Mouse (Mus musculus) MEL (cell line): ENCODE data around the gene Hs3st6. TPM values are rescaled to one million over a fixed set of nuclear protein-coding genes. Genes with fewer than 3 reads are reported as not detected.
A peak's percentile ranks its signal among the peaks of the same experiment; 100 is the strongest.

Experiments
- DNase-seq: peaks from one replicate; pipeline ENCODE4 v3.0.0; 2011; ENCODE audit warnings: low read depth, low spot score
- H3K27ac ChIP-seq: 2 replicates; pipeline ENCODE4 v1.5.1; 2012; ENCODE audit warnings: low read depth, mild to moderate bottlenecking, control low read depth, low read length, moderate library complexity; ENCODE audit not compliant: control insufficient read depth
- H3K27me3 ChIP-seq, 2 experiments: fragments of 150-350 bp in 1 of 2; sonication (generic) in 1 of 2; 2 replicates each; pipeline ENCODE4 v1.6.1; 2012; ENCODE audit warnings: low read length in 2 of 2, mild to moderate bottlenecking in 2 of 2, improper control_type of control experiment in 1 of 2, moderate library complexity in 1 of 2; ENCODE audit not compliant: insufficient read depth in 2 of 2, control insufficient read depth in 1 of 2
- H3K36me3 ChIP-seq, 2 experiments: 2 replicates each; pipeline ENCODE4 v1.6.1; 2012 to 2014; ENCODE audit warnings: low read length in 2 of 2, improper control_type of control experiment in 1 of 2, inconsistent platforms in 1 of 2, mild to moderate bottlenecking in 1 of 2; ENCODE audit not compliant: insufficient read depth in 2 of 2, control insufficient read depth in 1 of 2
- H3K4me1 ChIP-seq, 2 experiments: fragments of 150-350 bp in 1 of 2; sonication (generic) in 1 of 2; 2 replicates each; pipeline ENCODE4 v1.6.1; 2012; ENCODE audit warnings: low read length in 2 of 2, improper control_type of control experiment in 1 of 2, mild to moderate bottlenecking in 1 of 2; ENCODE audit not compliant: insufficient read depth in 2 of 2, control insufficient read depth in 1 of 2
- H3K4me3 ChIP-seq, 2 experiments: fragments of 150-350 bp in 1 of 2; sonication (generic) in 1 of 2; 2 replicates each; pipeline ENCODE4 v1.5.1; 2012; ENCODE audit warnings: low read depth in 2 of 2, low read length in 2 of 2, mild to moderate bottlenecking in 2 of 2, moderate library complexity in 2 of 2, control low read depth in 1 of 2, improper control_type of control experiment in 1 of 2; ENCODE audit not compliant: control insufficient read depth in 1 of 2, insufficient read depth in 1 of 2
- H3K79me2 ChIP-seq: 2 replicates; pipeline ENCODE4 v1.6.1; 2012; ENCODE audit warnings: mild to moderate bottlenecking, low read length, moderate library complexity; ENCODE audit not compliant: control insufficient read depth, poor library complexity, insufficient read depth
- H3K9ac ChIP-seq: 2 replicates; pipeline ENCODE4 v1.6.1; 2012; ENCODE audit warnings: low read depth, mild to moderate bottlenecking, control low read depth, low read length, moderate library complexity; ENCODE audit not compliant: control insufficient read depth, poor library complexity, severe bottlenecking
- H3K9me3 ChIP-seq: fragments of 150-350 bp; sonication (generic); replicated peaks from 2 replicates; pipeline ENCODE4 v1.6.1; 2012; ENCODE audit warnings: mild to moderate bottlenecking, low read length, improper control_type of control experiment, moderate library complexity; ENCODE audit not compliant: insufficient read depth
- BHLHE40 ChIP-seq: IDR thresholded peaks from 2 replicates; pipeline ENCODE4 v1.6.1; 2012; ENCODE audit warnings: low read depth, mild to moderate bottlenecking, inconsistent platforms, low read length, improper control_type of control experiment, borderline replicate concordance
- CTCF ChIP-seq, 3 experiments: IDR thresholded peaks in 2 of 3; conservative IDR thresholded peaks in 1 of 3; 2 replicates each; pipeline ENCODE4 v1.5.1; 2011 to 2012; ENCODE audit warnings: low read length in 3 of 3, low read depth in 2 of 3, mild to moderate bottlenecking in 2 of 3, improper control_type of control experiment in 1 of 3, inconsistent platforms in 1 of 3, mixed read lengths in 1 of 3, moderate library complexity in 1 of 3; ENCODE audit not compliant: control insufficient read depth in 1 of 3, insufficient read depth in 1 of 3, poor library complexity in 1 of 3, severe bottlenecking in 1 of 3
- ELF1 ChIP-seq: IDR thresholded peaks from 2 replicates; pipeline ENCODE4 v1.6.1; 2014; ENCODE audit warnings: low read depth, mild to moderate bottlenecking, inconsistent platforms, low read length, improper control_type of control experiment, moderate library complexity
- EP300 ChIP-seq, 2 experiments: IDR thresholded peaks; 2 replicates each; pipeline ENCODE4 v1.6.1; 2011; ENCODE audit warnings: improper control_type of control experiment in 2 of 2, low read length in 2 of 2, low read depth in 1 of 2, mild to moderate bottlenecking in 1 of 2
- ETS1 ChIP-seq: IDR thresholded peaks from 2 replicates; pipeline ENCODE4 v1.6.1; 2012; ENCODE audit warnings: low read depth, mild to moderate bottlenecking, inconsistent platforms, low read length, improper control_type of control experiment, moderate library complexity
- GABPA ChIP-seq: IDR thresholded peaks from 2 replicates; pipeline ENCODE4 v1.6.1; 2012; ENCODE audit warnings: low read depth, mild to moderate bottlenecking, inconsistent platforms, low read length, improper control_type of control experiment, moderate library complexity
- MAX ChIP-seq: IDR thresholded peaks from 2 replicates; pipeline ENCODE4 v1.6.1; 2011; ENCODE audit warnings: low read length, improper control_type of control experiment
- MAZ ChIP-seq: IDR thresholded peaks from 2 replicates; pipeline ENCODE4 v1.6.1; 2012; ENCODE audit warnings: low read depth, mild to moderate bottlenecking, inconsistent platforms, low read length, improper control_type of control experiment
- MEF2A ChIP-seq: IDR thresholded peaks from 2 replicates; pipeline ENCODE4 v1.6.1; 2014; ENCODE audit warnings: low read depth, mild to moderate bottlenecking, inconsistent platforms, low read length, improper control_type of control experiment; ENCODE audit not compliant: poor library complexity, insufficient replicate concordance, severe bottlenecking; ENCODE audit errors: extremely low read depth
- MYB ChIP-seq: IDR thresholded peaks from 2 replicates; pipeline ENCODE4 v1.6.1; 2011; ENCODE audit warnings: mild to moderate bottlenecking, low read depth, low read length, improper control_type of control experiment
- NELFE ChIP-seq: IDR thresholded peaks from 2 replicates; pipeline ENCODE4 v1.6.1; 2011; ENCODE audit warnings: low read depth, low read length, improper control_type of control experiment
- POLR2A ChIP-seq, 2 experiments: IDR thresholded peaks; 2 replicates each; pipeline ENCODE4 v1.6.1; 2011 to 2012; ENCODE audit warnings: low read length in 2 of 2, mild to moderate bottlenecking in 2 of 2, control low read depth in 1 of 2, improper control_type of control experiment in 1 of 2, low read depth in 1 of 2, moderate library complexity in 1 of 2; ENCODE audit not compliant: control insufficient read depth in 1 of 2, insufficient read depth in 1 of 2, poor library complexity in 1 of 2
- POLR2AphosphoS5 ChIP-seq: IDR thresholded peaks from 2 replicates; pipeline ENCODE4 v1.6.1; 2012; ENCODE audit warnings: low read depth, borderline replicate concordance, mild to moderate bottlenecking, inconsistent platforms, low read length, moderate library complexity, mixed read lengths
- RAD21 ChIP-seq: IDR thresholded peaks from 2 replicates; pipeline ENCODE4 v1.6.1; 2011; ENCODE audit warnings: mild to moderate bottlenecking, low read depth, low read length, improper control_type of control experiment
- SIN3A ChIP-seq: IDR thresholded peaks from 2 replicates; pipeline ENCODE4 v1.6.1; 2012; ENCODE audit warnings: low read length, improper control_type of control experiment, inconsistent platforms
- SMC3 ChIP-seq: IDR thresholded peaks from 2 replicates; pipeline ENCODE4 v1.6.1; 2011; ENCODE audit warnings: low read depth, low read length, improper control_type of control experiment
- TBP ChIP-seq: IDR thresholded peaks from 2 replicates; pipeline ENCODE4 v1.8.0; 2011; ENCODE audit warnings: low read depth, low read length, improper control_type of control experiment
- TCF12 ChIP-seq: IDR thresholded peaks from 2 replicates; pipeline ENCODE4 v1.6.1; 2014; ENCODE audit warnings: low read depth, mild to moderate bottlenecking, inconsistent platforms, low read length, improper control_type of control experiment, moderate library complexity
- UBTF ChIP-seq: IDR thresholded peaks from 2 replicates; pipeline ENCODE4 v1.6.1; 2012; ENCODE audit warnings: low read depth, mild to moderate bottlenecking, inconsistent platforms, low read length, improper control_type of control experiment, moderate library complexity, borderline replicate concordance; ENCODE audit not compliant: insufficient read depth
- USF2 ChIP-seq, 2 experiments: IDR thresholded peaks; 2 replicates each; pipeline ENCODE4 v1.6.1; 2011 to 2012; ENCODE audit warnings: improper control_type of control experiment in 2 of 2, low read length in 2 of 2, borderline replicate concordance in 1 of 2, inconsistent platforms in 1 of 2, low read depth in 1 of 2, mild to moderate bottlenecking in 1 of 2; ENCODE audit not compliant: insufficient read depth in 1 of 2
- ZKSCAN1 ChIP-seq: IDR thresholded peaks from 2 replicates; pipeline ENCODE4 v1.6.1; 2012; ENCODE audit warnings: low read depth, mild to moderate bottlenecking, inconsistent platforms, low read length, improper control_type of control experiment, moderate library complexity
- polyA plus RNA-seq, 2 experiments: library from polyadenylated mRNA; stranded (reverse) in 1 of 2; unstranded in 1 of 2; fragments of >175 nt in 1 of 2; fragments of >200 nt in 1 of 2; gene quantifications; 2 replicates each; pipeline versions ENCODE4 v1.2.1 to v1.2.4; 2012; ENCODE audit warnings: low replicate concordance in 2 of 2, low read depth in 1 of 2; ENCODE audit not compliant: insufficient read length in 2 of 2, insufficient read depth in 1 of 2, missing spikeins in 1 of 2
- total RNA-seq: library from RNA; depleted of rRNA; stranded (reverse); fragments of 300-350 nt; gene quantifications from 2 replicates; pipeline ENCODE4 v1.2.3, GENCODE M21; 2012

The Hs3st6 gene
- total and polyA plus RNA-seq, 3 experiments: not detected

DNA sequence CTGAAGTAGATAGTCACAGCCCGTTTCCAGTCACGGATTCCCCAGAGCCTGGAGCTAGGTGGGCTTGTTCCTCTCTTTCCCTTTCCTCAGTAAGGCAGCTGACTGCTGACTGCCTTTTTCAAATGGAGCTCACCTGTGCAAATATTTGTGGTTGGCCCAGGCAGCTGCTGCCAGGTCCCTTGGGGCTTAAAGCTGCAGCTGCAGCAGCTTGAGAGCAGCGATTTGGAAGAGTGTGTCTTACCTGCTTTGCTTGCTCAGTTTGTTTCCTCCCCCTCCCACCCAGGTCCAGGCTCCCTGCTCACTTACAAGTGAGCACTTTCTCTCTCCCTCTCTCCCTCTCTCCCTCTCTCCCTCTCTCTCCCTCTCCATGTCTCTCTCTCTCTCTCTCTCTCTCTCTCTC, 16.4 kb downstream of the Hs3st6 start:
- Histone ChIP-seq H3K4me1 (no peaks in the 10 kb centered on the region), H3K36me3 (no peaks in the 10 kb centered on the region), H3K4me3 (no peak overlapping the region), H3K9ac (no peak overlapping the region), H3K9me3 (no peaks in the 10 kb centered on the region), H3K27me3 (peaks cover 15% of the 10 kb centered on the region in 2 experiments), H3K79me2 (no peaks in the 10 kb centered on the region), H3K27ac (no peak overlapping the region)
- no peak for DNase-seq
- TF ChIP-seq POLR2A (IDR thresholded peaks at IDR 0.05; ENCODE audit: control insufficient read depth in 1 of 2, insufficient read depth in 1 of 2, low read depth in 1 of 2, low read length in 2 of 2, poor library complexity in 1 of 2): no peak
- no peak for TF ChIP-seq SIN3A
- TF ChIP-seq MYB: no peak
- TF ChIP-seq NELFE: no peak
- no peak for TF ChIP-seq GABPA
- no peak for TF ChIP-seq MAZ
- TF ChIP-seq ZKSCAN1: no peak
- TF ChIP-seq POLR2AphosphoS5: no peak
- no peak for TF ChIP-seq MEF2A
- TF ChIP-seq ETS1: no peak
- no peak for TF ChIP-seq ELF1
- TF ChIP-seq TBP: no peak
- TF ChIP-seq USF2 (IDR thresholded peaks at IDR 0.05; ENCODE audit: borderline replicate concordance in 1 of 2, insufficient read depth in 1 of 2, low read depth in 1 of 2, low read length in 2 of 2): no peak

DNA sequence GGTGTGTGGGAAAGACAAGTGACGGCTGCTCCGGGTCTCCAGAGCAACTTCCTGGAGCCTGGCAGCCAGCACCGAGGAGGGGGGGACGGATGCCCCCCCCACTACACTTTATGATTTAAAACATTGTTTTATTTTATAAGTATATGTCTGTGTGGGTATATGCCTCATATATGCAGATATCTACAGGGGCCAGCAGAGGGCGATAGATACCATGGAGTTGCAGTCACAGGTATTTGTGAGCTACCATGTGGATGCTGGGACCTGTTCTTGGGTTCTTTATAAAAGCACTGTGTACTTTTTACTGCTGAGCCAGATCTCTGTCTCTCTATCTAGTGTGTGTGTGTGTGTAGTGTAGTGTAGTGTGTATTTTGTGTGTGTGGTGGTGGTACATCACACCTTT, 20.5 kb downstream of the Hs3st6 start:
- Histone ChIP-seq H3K27ac (no peak overlapping the region), H3K79me2 (no peaks in the 10 kb centered on the region), H3K36me3 (no peaks in the 10 kb centered on the region), H3K4me1 (no peaks in the 10 kb centered on the region), H3K9ac (no peak overlapping the region), H3K9me3 (no peaks in the 10 kb centered on the region), H3K27me3 (peaks cover 6 to 11% of the 10 kb centered on the region in 2 experiments), H3K4me3 (no peak overlapping the region)
- peak; percentile 16 for DNase-seq
- TF ChIP-seq SIN3A (no peak), BHLHE40 (no peak), UBTF (no peak), NELFE (no peak), MAZ (no peak), EP300 (IDR thresholded peaks at IDR 0.05; ENCODE audit: low read depth in 1 of 2, low read length in 2 of 2) (no peak), TCF12 (no peak), ETS1 (no peak), RAD21 (peak; percentile 10; the same call in 1 of the 2 replicates), MYB (no peak), SMC3 (no peak), CTCF (IDR thresholded peaks at IDR 0.05 in 2 of 3, conservative IDR thresholded peaks at IDR 0.05 in 1 of 3; ENCODE audit: control insufficient read depth in 1 of 3, insufficient read depth in 1 of 3, low read depth in 2 of 3, low read length in 3 of 3, poor library complexity in 1 of 3, severe bottlenecking in 1 of 3) (peak in 2 of 3 experiments; percentile 9 to 13; a peak in 1 of 6 replicates), MAX (no peak)
